Mouse (Mus musculus): ENCODE measurements around the gene Pum2.

GRCm38 (mm10) chr12:8657629-8658366 lies 16.1 kb upstream of the Pum2 start:
- no peak for TF ChIP-seq CTCF (IDR thresholded peaks at IDR 0.05; ENCODE audit: borderline replicate concordance, insufficient read depth, low read length)
- TF ChIP-seq POLR2A (IDR thresholded peaks at IDR 0.05; ENCODE audit: low read depth, low read length) = no peak

All from embryonic fibroblast, embryonic 13.5 days (primary cell).